Mouse (Mus musculus) neural tube, embryonic 12.5 days (tissue): ENCODE measurements at regions not wholly inside any gene's neighbourhood (a gene's known extent, or its start where the extent isn't known, plus 50 kb on each side); places are given as distances from the start of the nearest gene placed in this dataset.

Experiments used
- ATAC-seq: fragments of 200-750 bp; cut with Nextera tagmentation; 2 replicates; pipeline ENCODE4 v1.8.0; 2017; ENCODE audit warnings: low read depth, mild to moderate bottlenecking, moderate TSS enrichment, moderate library complexity; ENCODE audit not compliant: low FRiP score
- H3K27ac ChIP-seq: fragments of 300-500 bp; sonication (generic); 2 replicates; pipeline ENCODE4 v1.5.1; 2016
- H3K27me3 ChIP-seq: fragments of 300-500 bp; sonication (generic); replicated peaks from 2 replicates; pipeline ENCODE4 v1.6.1; 2016; ENCODE audit warnings: mild to moderate bottlenecking
- H3K36me3 ChIP-seq: fragments of 300-500 bp; sonication (generic); 2 replicates; pipeline ENCODE4 v1.6.1; 2016; ENCODE audit warnings: mild to moderate bottlenecking
- H3K4me1 ChIP-seq: fragments of 300-500 bp; sonication (generic); 2 replicates; pipeline ENCODE4 v1.6.1; 2016
- H3K4me2 ChIP-seq: fragments of 300-500 bp; sonication (generic); replicated peaks from 2 replicates; pipeline ENCODE4 v1.6.1; 2016; ENCODE audit warnings: mild to moderate bottlenecking
- H3K4me3 ChIP-seq: fragments of 300-500 bp; sonication (generic); 2 replicates; pipeline ENCODE4 v1.5.1; 2016
- H3K9ac ChIP-seq: fragments of 300-500 bp; sonication (generic); 2 replicates; pipeline ENCODE4 v1.6.1; 2016; ENCODE audit warnings: mild to moderate bottlenecking
- H3K9me3 ChIP-seq: fragments of 300-500 bp; sonication (generic); 2 replicates; pipeline ENCODE4 v1.6.1; 2016; ENCODE audit warnings: mild to moderate bottlenecking
- WGBS: fragments of 180-500 bp; shearing (Covaris S2); methylation state at CpG from one replicate; pipeline ENCODE4 v1.1.7; 2016; 5-methylcytosine and 5-hydroxymethylcytosine counted together

GRCm38 (mm10) chr6:50969997-50970396, 315.8 kb upstream of the Npvf start:
- no peak overlapping the region for H3K27ac ChIP-seq
- no peaks in the 10 kb centered on the region for H3K36me3 ChIP-seq
- H3K9ac ChIP-seq, result no peak overlapping the region
- peaks cover 8% of the 10 kb centered on the region for H3K4me1 ChIP-seq
- no peak overlapping the region for H3K4me2 ChIP-seq
- no peaks in the 10 kb centered on the region for H3K9me3 ChIP-seq
- H3K27me3 ChIP-seq, result no peaks in the 10 kb centered on the region
- no peak for ATAC-seq
- no peak overlapping the region for H3K4me3 ChIP-seq
- 24% methylated on average over 7 of the region's 7 CpGs for WGBS

DNA sequence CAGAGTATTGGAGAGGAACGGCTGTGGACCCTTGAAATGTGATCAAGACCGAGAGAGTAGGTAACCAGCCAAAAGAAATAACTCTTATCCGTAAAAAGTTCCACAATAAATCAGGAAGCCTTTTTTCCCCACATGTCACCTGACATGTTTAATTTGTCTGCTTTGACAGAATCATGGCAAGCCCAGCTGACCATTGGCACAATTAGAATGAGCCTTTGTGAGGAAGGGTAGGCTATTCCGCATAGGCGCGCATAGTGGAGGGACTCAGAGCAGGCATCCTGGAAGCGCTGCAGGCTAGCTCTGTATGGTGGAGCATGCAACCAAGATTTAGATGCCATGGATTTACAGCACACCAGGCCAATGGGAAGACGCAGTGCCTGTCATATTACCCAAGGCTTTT, 316.5 kb upstream of the Npvf start:
- 57% methylated on average over 8 of the region's 8 CpGs for WGBS
- Histone ChIP-seq H3K4me1 (peaks cover 8% of the 10 kb centered on the region), H3K9ac (no peak overlapping the region), H3K27me3 (no peaks in the 10 kb centered on the region), H3K9me3 (no peaks in the 10 kb centered on the region), H3K36me3 (no peaks in the 10 kb centered on the region), H3K4me3 (no peak overlapping the region), H3K27ac (no peak overlapping the region), H3K4me2 (no peak overlapping the region)
- 0 out of 2 replicates have a peak, but pooled peaks have one; percentile 63 for ATAC-seq

GRCm38 (mm10) chr6:50972268-50972667, 318.0 kb upstream of the Npvf start:
- no peak for ATAC-seq
- WGBS, result 83% methylated on average over 4 of the region's 4 CpGs
- Histone ChIP-seq H3K27me3 (no peaks in the 10 kb centered on the region), H3K9ac (no peak overlapping the region), H3K27ac (no peak overlapping the region), H3K4me1 (peaks cover 8% of the 10 kb centered on the region), H3K4me2 (no peak overlapping the region), H3K36me3 (no peaks in the 10 kb centered on the region), H3K9me3 (no peaks in the 10 kb centered on the region), H3K4me3 (no peak overlapping the region)

- Histone ChIP-seq H3K9me3 (no peaks in the 10 kb centered on the region), H3K9ac (no peak overlapping the region), H3K27me3 (no peaks in the 10 kb centered on the region), H3K4me1 (peaks cover 8% of the 10 kb centered on the region), H3K4me2 (no peak overlapping the region), H3K4me3 (no peak overlapping the region), H3K36me3 (no peaks in the 10 kb centered on the region), H3K27ac (no peak overlapping the region)
- WGBS, result 74% methylated on average over 2 of the region's 2 CpGs
- ATAC-seq, result no peak
Measured at GRCm38 (mm10) chr6:50973231-50973654, 319.0 kb upstream of the Npvf start.

- Histone ChIP-seq H3K4me3 (no peak overlapping the region), H3K9me3 (no peaks in the 10 kb centered on the region), H3K27me3 (no peaks in the 10 kb centered on the region), H3K9ac (no peak overlapping the region), H3K27ac (no peak overlapping the region), H3K36me3 (no peaks in the 10 kb centered on the region), H3K4me2 (no peak overlapping the region), H3K4me1 (peaks cover 8% of the 10 kb centered on the region)
- ATAC-seq, result no peak
Measured at GRCm38 (mm10) chr6:50973815-50974214, 319.6 kb upstream of the Npvf start.

DNA sequence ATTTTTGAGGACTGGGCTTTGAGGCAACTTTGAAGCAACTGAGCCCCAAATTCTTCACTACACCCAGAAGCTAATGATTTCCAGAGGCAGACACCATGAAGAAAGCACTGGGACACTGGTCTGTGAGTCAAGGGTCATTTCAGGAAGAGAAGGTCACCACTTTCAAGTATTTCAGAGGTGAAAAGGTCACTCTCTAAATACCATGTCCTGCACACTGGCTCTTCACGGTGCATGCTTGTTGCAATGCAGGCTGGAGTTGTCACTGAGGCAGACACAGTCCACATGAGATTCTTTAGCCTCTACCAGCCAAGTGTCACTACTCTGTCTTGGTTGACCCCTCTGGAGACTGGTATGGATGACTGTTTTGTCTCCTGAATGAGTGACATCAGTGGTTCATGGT, 320.7 kb upstream of the Npvf start:
- no peak overlapping the region for H3K4me2 ChIP-seq
- no peaks in the 10 kb centered on the region for H3K27me3 ChIP-seq
- ATAC-seq, result no peak
- no peaks in the 10 kb centered on the region for H3K9me3 ChIP-seq
- no peak overlapping the region for H3K4me3 ChIP-seq
- no peaks in the 10 kb centered on the region for H3K36me3 ChIP-seq
- no peak overlapping the region for H3K9ac ChIP-seq
- no peak overlapping the region for H3K27ac ChIP-seq
- 11% methylated on average over 1 of the region's 1 CpGs for WGBS
- H3K4me1 ChIP-seq, result peaks cover 6% of the 10 kb centered on the region

DNA sequence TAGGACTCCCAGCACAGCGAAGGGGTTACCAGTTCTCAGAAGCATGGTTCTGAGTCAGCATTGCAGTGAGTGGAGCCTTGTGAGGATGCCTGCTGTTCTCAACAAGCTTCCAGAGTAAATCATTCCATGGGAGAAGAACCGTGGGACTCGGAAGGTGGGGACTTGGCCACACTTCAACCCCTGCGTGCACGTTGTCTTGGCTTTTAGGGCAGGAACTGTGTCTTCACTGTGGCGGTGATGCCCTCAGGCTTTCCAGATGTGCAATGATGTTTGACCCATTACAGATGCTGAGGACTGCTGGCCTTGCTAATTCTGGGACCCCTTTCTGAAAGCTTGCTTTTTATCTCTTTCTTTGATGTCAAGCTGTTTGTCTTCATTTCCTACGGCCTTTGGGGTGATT, 322.7 kb upstream of the Npvf start:
- Histone ChIP-seq H3K27me3 (no peaks in the 10 kb centered on the region), H3K27ac (no peak overlapping the region), H3K4me1 (no peaks in the 10 kb centered on the region; the same call in 1 of the 2 replicates), H3K36me3 (no peaks in the 10 kb centered on the region), H3K9me3 (no peaks in the 10 kb centered on the region), H3K9ac (no peak overlapping the region), H3K4me3 (no peak overlapping the region), H3K4me2 (no peak overlapping the region)
- ATAC-seq, result no peak
- 40% methylated on average over 7 of the region's 7 CpGs for WGBS

- no peaks in the 10 kb centered on the region for H3K27me3 ChIP-seq
- no peaks in the 10 kb centered on the region for H3K36me3 ChIP-seq
- no peak overlapping the region for H3K9ac ChIP-seq
- no peak for ATAC-seq
- H3K4me3 ChIP-seq, result no peak overlapping the region
- H3K27ac ChIP-seq, result no peak overlapping the region
- no peaks in the 10 kb centered on the region for H3K9me3 ChIP-seq
- 22% methylated on average over 8 of the region's 8 CpGs for WGBS
- no peaks in the 10 kb centered on the region; the same call in 1 of the 2 replicates for H3K4me1 ChIP-seq
- no peak overlapping the region for H3K4me2 ChIP-seq
Measured at GRCm38 (mm10) chr6:50977381-50977780, 323.1 kb upstream of the Npvf start.

DNA sequence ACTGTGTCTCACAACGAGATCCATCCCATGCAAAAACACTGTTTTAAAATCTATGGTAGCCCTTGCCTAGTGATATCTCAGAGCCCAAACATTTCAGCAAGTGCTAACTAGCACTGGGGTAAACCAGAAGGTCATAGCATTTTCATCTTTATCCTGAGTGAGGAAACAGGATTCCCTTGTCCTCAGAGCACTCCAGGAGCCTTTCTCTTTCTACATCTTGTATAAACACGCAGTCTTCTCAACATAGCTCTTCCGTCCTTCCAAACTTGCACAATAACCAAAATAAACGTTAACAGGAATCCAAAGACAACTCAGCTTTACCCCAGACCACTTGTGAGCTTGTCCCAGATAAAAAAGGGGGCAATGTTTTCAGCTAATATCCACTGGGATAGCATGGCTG, 323.8 kb upstream of the Npvf start:
- ATAC-seq, result no peak
- Histone ChIP-seq H3K4me1 (no peaks in the 10 kb centered on the region; the same call in 1 of the 2 replicates), H3K27me3 (no peaks in the 10 kb centered on the region), H3K27ac (no peak overlapping the region), H3K9me3 (no peaks in the 10 kb centered on the region), H3K36me3 (no peaks in the 10 kb centered on the region), H3K9ac (no peak overlapping the region), H3K4me3 (no peak overlapping the region), H3K4me2 (no peak overlapping the region)
- WGBS, result 76% methylated on average over 4 of the region's 4 CpGs

GRCm38 (mm10) chr6:50978571-50978970, 324.3 kb upstream of the Npvf start:
- H3K27me3 ChIP-seq, result no peaks in the 10 kb centered on the region
- 58% methylated on average over 3 of the region's 3 CpGs for WGBS
- H3K4me3 ChIP-seq, result no peak overlapping the region
- ATAC-seq, result no peak
- no peak overlapping the region for H3K27ac ChIP-seq
- H3K9me3 ChIP-seq, result no peaks in the 10 kb centered on the region
- no peak overlapping the region for H3K9ac ChIP-seq
- H3K4me2 ChIP-seq, result no peak overlapping the region
- no peaks in the 10 kb centered on the region for H3K36me3 ChIP-seq
- no peaks in the 10 kb centered on the region; the same call in 1 of the 2 replicates for H3K4me1 ChIP-seq

DNA sequence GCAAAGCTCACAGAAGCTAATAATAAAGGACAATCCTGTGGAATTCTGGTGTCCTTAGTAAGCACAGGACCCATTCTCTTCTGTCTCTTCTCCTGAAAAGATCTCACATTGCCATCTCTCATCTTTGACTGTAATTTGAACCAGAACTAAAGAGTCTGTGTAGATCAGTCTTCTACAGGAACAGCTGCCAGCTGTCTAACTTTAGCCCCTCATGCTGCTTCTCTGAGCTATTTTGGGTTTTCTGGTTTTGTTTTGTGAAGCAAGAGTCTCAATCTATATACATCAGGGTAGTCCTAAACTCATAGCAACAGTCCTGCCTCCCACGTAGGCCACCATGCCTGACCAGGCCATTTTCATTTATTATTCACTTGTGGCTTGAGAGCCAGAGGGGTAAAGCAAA, 325.5 kb upstream of the Npvf start:
- H3K4me1 ChIP-seq, result peaks cover 7% of the 10 kb centered on the region
- H3K27me3 ChIP-seq, result no peaks in the 10 kb centered on the region
- 56% methylated on average over 1 of the region's 1 CpGs for WGBS
- no peak for ATAC-seq
- H3K36me3 ChIP-seq, result no peaks in the 10 kb centered on the region
- no peaks in the 10 kb centered on the region for H3K9me3 ChIP-seq
- no peak overlapping the region for H3K27ac ChIP-seq
- H3K4me3 ChIP-seq, result no peak overlapping the region
- H3K9ac ChIP-seq, result no peak overlapping the region
- H3K4me2 ChIP-seq, result no peak overlapping the region

DNA sequence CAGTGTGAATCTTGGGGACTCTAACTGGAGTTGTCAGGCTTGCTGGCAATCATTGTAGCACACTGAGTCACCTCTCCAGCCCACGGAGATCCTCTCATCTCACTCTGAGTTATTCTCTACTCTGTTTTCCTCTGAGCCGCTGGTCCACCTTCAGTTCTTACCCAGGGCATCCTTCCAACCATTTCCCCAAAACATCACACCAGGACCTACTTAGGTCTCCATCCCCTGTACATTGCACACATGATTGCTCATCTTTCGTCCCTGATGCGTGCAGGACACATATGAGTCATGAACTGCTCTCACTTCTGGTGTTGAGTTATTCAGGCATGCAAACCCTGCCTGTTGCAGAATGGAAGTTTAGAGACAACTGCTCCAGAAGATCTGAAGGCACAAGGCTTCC, 326.1 kb upstream of the Npvf start:
- Histone ChIP-seq H3K36me3 (no peaks in the 10 kb centered on the region), H3K4me1 (peaks cover 7% of the 10 kb centered on the region), H3K4me3 (no peak overlapping the region), H3K9ac (no peak overlapping the region), H3K4me2 (no peak overlapping the region), H3K9me3 (no peaks in the 10 kb centered on the region), H3K27me3 (no peaks in the 10 kb centered on the region), H3K27ac (no peak overlapping the region)
- ATAC-seq, result no peak
- 90% methylated on average over 4 of the region's 4 CpGs for WGBS

- 53% methylated on average over 7 of the region's 7 CpGs for WGBS
- Histone ChIP-seq H3K9me3 (no peaks in the 10 kb centered on the region), H3K36me3 (no peaks in the 10 kb centered on the region), H3K27ac (no peak overlapping the region), H3K4me1 (peaks cover 13% of the 10 kb centered on the region), H3K9ac (no peak overlapping the region), H3K4me3 (no peak overlapping the region), H3K4me2 (no peak overlapping the region), H3K27me3 (no peaks in the 10 kb centered on the region)
- no peak for ATAC-seq
Measured at GRCm38 (mm10) chr6:50981702-50982309, 327.6 kb upstream of the Npvf start.
